Mouse (Mus musculus): ENCODE results near the gene Zfp169. TPM values are rescaled to one million over a fixed set of nuclear protein-coding genes. Genes with fewer than 3 reads are reported as not detected.

Gene Zfp169
- total and polyA plus RNA-seq, 3 experiments, result 3.6 to 6.5 TPM; not detected in 1

DNA sequence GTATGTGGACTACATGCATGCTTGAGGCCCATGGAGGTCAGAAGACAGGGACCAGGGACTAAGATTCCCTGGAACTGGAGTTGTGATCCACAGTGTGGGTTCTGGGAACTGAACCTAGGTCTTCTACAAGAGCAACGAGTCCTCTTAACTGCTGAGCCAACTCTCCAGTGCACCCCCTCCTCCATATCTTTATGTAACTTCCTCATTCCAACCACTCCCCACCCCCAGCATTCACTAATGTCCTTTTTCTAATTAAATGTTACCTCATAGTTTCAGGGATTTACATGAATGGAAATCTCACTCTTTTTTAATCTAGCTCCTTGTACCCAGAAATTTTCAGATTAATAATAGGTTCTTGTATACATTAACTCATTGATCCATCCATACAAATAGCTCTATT is 42.7 kb upstream of the Zfp169 start:
- H3K79me2 ChIP-seq (ENCODE audit: control insufficient read depth, insufficient read depth, low read length, poor library complexity), result peaks cover 5% of the 10 kb centered on the region; the same call in 1 of the 2 replicates
- peaks cover 10 to 12% of the 10 kb centered on the region in 2 experiments for H3K4me1 ChIP-seq (ENCODE audit: control insufficient read depth in 1 of 2, insufficient read depth in 2 of 2, low read length in 2 of 2)
- peak; percentile 67 for DNase-seq (ENCODE audit: low read depth, low spot score)
- H3K9ac ChIP-seq (ENCODE audit: control insufficient read depth, low read depth, low read length, poor library complexity, severe bottlenecking), result no peak overlapping the region
- 0 out of 2 replicates have a peak overlapping the region, but pooled peaks have one; percentile 30 for H3K27ac ChIP-seq (ENCODE audit: control insufficient read depth, low read depth, low read length)
- H3K4me3 ChIP-seq (ENCODE audit: control insufficient read depth in 1 of 2, insufficient read depth in 1 of 2, low read depth in 2 of 2, low read length in 2 of 2), result no peak overlapping the region
- H3K9me3 ChIP-seq (replicated peaks; ENCODE audit: insufficient read depth, low read length), result no peaks in the 10 kb centered on the region
- TF ChIP-seq CHD1 (IDR thresholded peaks at IDR 0.05; ENCODE audit: low read depth, low read length) (no peak), BHLHE40 (IDR thresholded peaks at IDR 0.05; ENCODE audit: borderline replicate concordance, low read depth, low read length) (0 out of 2 replicates have a peak, but pooled peaks have one; percentile 6), ZKSCAN1 (IDR thresholded peaks at IDR 0.05; ENCODE audit: low read depth, low read length) (no peak), EP300 (IDR thresholded peaks at IDR 0.05; ENCODE audit: low read depth in 1 of 2, low read length in 2 of 2) (peak in 1 of 2 experiments; percentile 27; a peak in 1 of 4 replicates), KAT2A (conservative IDR thresholded peaks at IDR 0.05; ENCODE audit: low read depth, low read length) (no peak), ELF1 (IDR thresholded peaks at IDR 0.05; ENCODE audit: low read depth, low read length) (peak; percentile 55), CHD2 (IDR thresholded peaks at IDR 0.05; ENCODE audit: low read length) (peak; percentile 29; the same call in 1 of the 2 replicates), ETS1 (IDR thresholded peaks at IDR 0.05; ENCODE audit: low read depth, low read length) (no peak; the same call in 1 of the 2 replicates), ZNF384 (IDR thresholded peaks at IDR 0.05; ENCODE audit: low read depth, low read length) (no peak)
- H3K27me3 ChIP-seq (ENCODE audit: control insufficient read depth in 1 of 2, insufficient read depth in 2 of 2, low read length in 2 of 2), result no peaks in the 10 kb centered on the region
- H3K36me3 ChIP-seq (ENCODE audit: control insufficient read depth in 1 of 2, insufficient read depth in 2 of 2, low read length in 2 of 2), result peaks cover 0 to 12% of the 10 kb centered on the region in 2 experiments; a peak in 2 of 4 replicates

DNA sequence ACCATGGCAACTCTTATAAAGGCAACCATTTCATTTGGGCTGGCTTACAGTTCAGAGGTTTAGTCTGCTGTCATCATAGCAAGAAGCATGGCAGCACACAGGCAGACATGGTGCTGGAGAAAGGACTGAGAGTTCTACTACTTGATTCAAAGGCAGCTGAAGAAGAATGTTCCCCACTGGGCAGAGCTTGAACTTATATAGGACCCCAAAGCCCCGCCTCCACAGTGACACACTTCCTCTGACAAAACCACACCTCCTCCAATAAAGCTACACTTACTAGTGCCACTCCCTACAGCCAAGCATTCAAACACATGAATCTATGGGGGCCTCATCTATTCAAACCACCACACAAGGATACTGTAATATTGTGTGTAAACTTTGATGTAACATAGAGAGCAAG is 41.3 kb upstream of the Zfp169 start:
- no peak overlapping the region for H3K4me3 ChIP-seq (ENCODE audit: control insufficient read depth in 1 of 2, insufficient read depth in 1 of 2, low read depth in 2 of 2, low read length in 2 of 2)
- no peak for DNase-seq (ENCODE audit: low read depth, low spot score)
- H3K79me2 ChIP-seq (ENCODE audit: control insufficient read depth, insufficient read depth, low read length, poor library complexity), result peaks cover 5% of the 10 kb centered on the region; the same call in 1 of the 2 replicates
- H3K9ac ChIP-seq (ENCODE audit: control insufficient read depth, low read depth, low read length, poor library complexity, severe bottlenecking), result no peak overlapping the region
- H3K27me3 ChIP-seq (ENCODE audit: control insufficient read depth in 1 of 2, insufficient read depth in 2 of 2, low read length in 2 of 2), result no peaks in the 10 kb centered on the region
- no peak overlapping the region for H3K27ac ChIP-seq (ENCODE audit: control insufficient read depth, low read depth, low read length)
- H3K4me1 ChIP-seq (ENCODE audit: control insufficient read depth in 1 of 2, insufficient read depth in 2 of 2, low read length in 2 of 2), result peaks cover 10 to 21% of the 10 kb centered on the region in 2 experiments
- H3K36me3 ChIP-seq (ENCODE audit: control insufficient read depth in 1 of 2, insufficient read depth in 2 of 2, low read length in 2 of 2), result peaks cover 0 to 19% of the 10 kb centered on the region in 2 experiments; a peak in 2 of 4 replicates
- H3K9me3 ChIP-seq (replicated peaks; ENCODE audit: insufficient read depth, low read length), result no peaks in the 10 kb centered on the region
- TF ChIP-seq ZNF384 (IDR thresholded peaks at IDR 0.05; ENCODE audit: low read depth, low read length) (no peak), TBP (IDR thresholded peaks at IDR 0.05; ENCODE audit: low read depth, low read length) (peak; percentile 77), ZC3H11A (IDR thresholded peaks at IDR 0.05; ENCODE audit: low read depth, low read length) (no peak), ZMIZ1 (IDR thresholded peaks at IDR 0.05; ENCODE audit: low read depth, low read length) (no peak), ETS1 (IDR thresholded peaks at IDR 0.05; ENCODE audit: low read depth, low read length) (no peak), USF1 (IDR thresholded peaks at IDR 0.05; ENCODE audit: low read depth, low read length) (no peak), SMC3 (IDR thresholded peaks at IDR 0.05; ENCODE audit: low read depth, low read length) (no peak), ELF1 (IDR thresholded peaks at IDR 0.05; ENCODE audit: low read depth, low read length) (no peak), POLR2AphosphoS2 (IDR thresholded peaks at IDR 0.05; ENCODE audit: low read length) (no peak), POLR2A (IDR thresholded peaks at IDR 0.05; ENCODE audit: control insufficient read depth in 1 of 2, insufficient read depth in 1 of 2, low read depth in 1 of 2, low read length in 2 of 2, poor library complexity in 1 of 2) (peak in 1 of 2 experiments; percentile 33; a peak in 1 of 4 replicates), MXI1 (IDR thresholded peaks at IDR 0.05; ENCODE audit: low read depth, low read length) (no peak), JUND (IDR thresholded peaks at IDR 0.05; ENCODE audit: low read depth, low read length) (no peak), SIN3A (IDR thresholded peaks at IDR 0.05; ENCODE audit: low read length) (no peak)
